Mouse (Mus musculus) liver, embryonic 16.5 days (tissue): ENCODE data around the gene Cyb561d2. TPM values are rescaled to one million over a fixed set of nuclear protein-coding genes. Genes with fewer than 3 reads are reported as not detected.
A peak's percentile ranks its signal among the peaks of the same experiment; 100 is the strongest.

Source experiments
- ATAC-seq: fragments of 200-750 bp; cut with Nextera tagmentation; 2 replicates; pipeline ENCODE4 v1.8.0; 2017; ENCODE audit warnings: low read depth, mild to moderate bottlenecking, moderate number of reproducible peaks, moderate library complexity
- H3K27ac ChIP-seq: fragments of 300-500 bp; sonication (generic); 2 replicates; pipeline ENCODE4 v1.5.1; 2014; ENCODE audit warnings: mild to moderate bottlenecking, low read length
- H3K27me3 ChIP-seq: fragments of 300-500 bp; sonication (generic); 2 replicates; pipeline ENCODE4 v1.6.1; 2014; ENCODE audit warnings: low read depth, low read length, mixed read lengths; ENCODE audit not compliant: control insufficient read depth, insufficient read depth
- H3K36me3 ChIP-seq: fragments of 300-500 bp; sonication (generic); 2 replicates; pipeline ENCODE4 v1.6.1; 2014; ENCODE audit warnings: mild to moderate bottlenecking; ENCODE audit not compliant: control insufficient read depth, insufficient read depth
- H3K4me1 ChIP-seq: fragments of 300-500 bp; sonication (generic); 2 replicates; pipeline ENCODE4 v1.6.1; 2014; ENCODE audit warnings: low read depth, low read length, mixed read lengths; ENCODE audit not compliant: control insufficient read depth
- H3K4me2 ChIP-seq: fragments of 300-500 bp; sonication (generic); 2 replicates; pipeline ENCODE4 v1.6.1; 2014; ENCODE audit warnings: low read depth, low read length, mixed read lengths
- H3K4me3 ChIP-seq: fragments of 300-500 bp; sonication (generic); 2 replicates; pipeline ENCODE4 v1.5.1; 2014; ENCODE audit warnings: low read depth, mild to moderate bottlenecking, low read length
- H3K9ac ChIP-seq: fragments of 300-500 bp; sonication (generic); 2 replicates; pipeline ENCODE4 v1.6.1; 2014; ENCODE audit warnings: low read depth, low read length
- H3K9me3 ChIP-seq: fragments of 300-500 bp; sonication (generic); replicated peaks from 2 replicates; pipeline ENCODE4 v1.6.1; 2016; ENCODE audit warnings: low read length; ENCODE audit not compliant: control insufficient read depth
- WGBS: fragments of 180-500 bp; shearing (Covaris S2); extraction: QIAGEN DNeasy Blood & Tissue Kit; methylation state at CpG from one replicate; pipeline ENCODE4 v1.1.7; 2014; ENCODE audit not compliant: insufficient replicate concordance; 5-methylcytosine and 5-hydroxymethylcytosine counted together
- polyA plus RNA-seq: library from polyadenylated mRNA; unstranded; fragments of >200 nt; fragmentation: Nextera tagmentation; extraction: Ambion mirVana; gene quantifications from 2 replicates; pipeline ENCODE4 v1.2.1, GENCODE M21; 2015

Gene Cyb561d2
- polyA plus RNA-seq, 1 experiment from 2014 or later: 11.2 TPM

- H3K36me3 ChIP-seq: peaks cover 20% of the 10 kb centered on the region
- H3K4me3 ChIP-seq: peak overlapping the region; percentile 77
- peaks cover 31% of the 10 kb centered on the region for H3K4me1 ChIP-seq
- WGBS: 0% methylated on average over 11 of the region's 11 CpGs
- peak overlapping the region; percentile 77 for H3K27ac ChIP-seq
- peak overlapping the region; percentile 67 for H3K9ac ChIP-seq
- no peaks in the 10 kb centered on the region for H3K27me3 ChIP-seq
- ATAC-seq: peak; percentile 1; the same call in 1 of the 2 replicates
- no peaks in the 10 kb centered on the region for H3K9me3 ChIP-seq
- peak overlapping the region; percentile 84 for H3K4me2 ChIP-seq
Measured at GRCm38 (mm10) chr9:107542352-107542686, 326 bp upstream of the Cyb561d2 start.

- Histone ChIP-seq H3K9me3 (no peaks in the 10 kb centered on the region), H3K4me3 (peak overlapping the region; percentile 77), H3K36me3 (peaks cover 20% of the 10 kb centered on the region), H3K4me1 (peaks cover 34% of the 10 kb centered on the region), H3K4me2 (peak overlapping the region; percentile 84), H3K27me3 (no peaks in the 10 kb centered on the region), H3K27ac (no peak overlapping the region; the same call in 1 of the 2 replicates), H3K9ac (no peak overlapping the region)
- 46% methylated on average over 10 of the region's 10 CpGs for WGBS
- ATAC-seq: no peak
Measured at GRCm38 (mm10) chr9:107541005-107541404, 988 bp downstream of the Cyb561d2 start.

DNA sequence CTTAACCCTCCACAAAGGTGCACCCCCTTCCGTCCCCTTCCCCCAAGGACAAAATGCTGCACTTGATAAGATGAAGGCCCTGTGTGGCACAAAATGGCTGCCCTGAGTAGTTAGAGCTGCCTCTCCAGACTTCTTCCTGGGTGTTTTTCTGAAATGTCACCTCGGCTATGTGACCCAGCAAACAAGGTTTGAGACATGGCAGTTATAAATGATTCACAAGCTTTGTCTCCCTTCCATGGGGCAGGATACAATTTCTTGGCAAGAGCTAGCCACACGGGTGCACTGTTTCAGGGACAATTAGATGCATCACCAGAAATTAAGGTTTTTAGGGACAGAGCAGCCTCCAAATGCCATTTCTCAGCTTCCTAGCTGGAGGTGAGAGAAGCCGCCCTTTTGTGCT is 1.6 kb downstream of the Cyb561d2 start:
- Histone ChIP-seq H3K4me2 (no peak overlapping the region), H3K36me3 (peaks cover 20% of the 10 kb centered on the region), H3K9me3 (no peaks in the 10 kb centered on the region), H3K27me3 (no peaks in the 10 kb centered on the region), H3K4me1 (peaks cover 37% of the 10 kb centered on the region), H3K27ac (no peak overlapping the region), H3K9ac (no peak overlapping the region), H3K4me3 (no peak overlapping the region)
- 63% methylated on average over 4 of the region's 4 CpGs for WGBS
- ATAC-seq: no peak

DNA sequence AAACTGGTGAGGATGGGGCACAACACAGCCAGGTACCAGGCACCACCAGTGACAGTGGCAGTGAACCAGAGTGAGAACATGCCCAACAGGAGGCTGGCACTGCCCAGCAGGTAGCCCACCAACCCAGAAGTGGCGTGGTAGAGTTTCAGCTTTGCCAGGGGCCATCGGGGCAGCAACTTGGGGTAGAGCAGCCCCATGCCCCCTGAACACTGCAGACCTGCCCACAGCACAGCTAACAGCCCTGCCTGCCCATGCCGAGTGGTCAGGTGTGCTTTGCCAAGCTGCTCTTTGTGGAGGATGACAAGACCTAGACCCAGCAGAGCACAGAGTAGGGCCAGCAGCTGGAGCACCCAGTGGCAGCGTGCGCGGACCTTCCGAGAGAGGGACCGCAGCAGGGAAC is 2.1 kb downstream of the Cyb561d2 start:
- Histone ChIP-seq H3K27ac (no peak overlapping the region), H3K9ac (no peak overlapping the region), H3K4me1 (peaks cover 41% of the 10 kb centered on the region), H3K9me3 (no peaks in the 10 kb centered on the region), H3K4me3 (no peak overlapping the region), H3K27me3 (no peaks in the 10 kb centered on the region), H3K4me2 (no peak overlapping the region), H3K36me3 (peaks cover 20% of the 10 kb centered on the region)
- 88% methylated on average over 8 of the region's 8 CpGs for WGBS
- no peak for ATAC-seq

DNA sequence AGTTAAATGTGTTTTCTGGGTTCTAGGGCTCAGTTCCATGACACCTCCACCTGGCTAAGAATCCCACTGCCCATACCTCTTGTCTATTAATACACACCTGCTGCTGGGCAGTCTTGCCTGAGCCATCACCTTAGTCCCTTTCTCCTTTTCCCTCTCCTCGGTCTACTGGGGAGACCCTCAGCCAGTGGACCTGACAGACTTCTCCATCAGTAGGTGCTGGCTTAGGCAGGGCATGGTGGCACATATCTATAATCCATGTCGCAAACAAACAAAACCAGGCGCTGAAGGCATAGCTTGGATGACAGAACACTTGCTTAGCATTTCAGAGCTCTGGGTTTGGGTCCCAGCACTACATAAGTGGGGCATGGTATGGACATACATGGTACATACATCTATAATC is 3.3 kb downstream of the Cyb561d2 start:
- Histone ChIP-seq H3K9ac (no peak overlapping the region), H3K9me3 (no peaks in the 10 kb centered on the region), H3K4me1 (peaks cover 44% of the 10 kb centered on the region), H3K36me3 (peaks cover 20% of the 10 kb centered on the region), H3K27ac (no peak overlapping the region), H3K27me3 (no peaks in the 10 kb centered on the region), H3K4me2 (no peak overlapping the region), H3K4me3 (no peak overlapping the region)
- 74% methylated on average over 3 of the region's 3 CpGs for WGBS
- no peak for ATAC-seq

DNA sequence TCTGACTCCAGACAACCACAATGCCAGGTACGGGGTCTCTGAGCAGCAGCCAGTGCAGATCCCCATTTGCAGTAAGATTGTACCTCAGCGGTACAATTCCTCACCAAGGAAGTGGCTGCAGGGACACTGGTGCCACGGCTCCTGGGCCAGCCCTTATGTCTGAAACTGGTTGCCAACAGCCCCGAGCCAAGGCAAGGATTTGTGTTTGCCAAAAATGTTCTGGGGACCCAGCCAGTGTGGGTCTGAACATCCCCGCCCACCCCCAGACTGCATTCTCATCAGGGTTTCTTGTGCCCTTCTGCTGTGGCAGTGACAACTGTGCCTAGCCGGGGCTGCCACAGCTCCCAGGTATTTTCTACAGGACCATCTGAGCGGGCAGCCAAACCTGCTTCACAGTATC is 3.8 kb downstream of the Cyb561d2 start:
- peaks cover 49% of the 10 kb centered on the region for H3K4me1 ChIP-seq
- 82% methylated on average over 7 of the region's 7 CpGs for whole genome bisulfite sequencing
- no peak for ATAC-seq

DNA sequence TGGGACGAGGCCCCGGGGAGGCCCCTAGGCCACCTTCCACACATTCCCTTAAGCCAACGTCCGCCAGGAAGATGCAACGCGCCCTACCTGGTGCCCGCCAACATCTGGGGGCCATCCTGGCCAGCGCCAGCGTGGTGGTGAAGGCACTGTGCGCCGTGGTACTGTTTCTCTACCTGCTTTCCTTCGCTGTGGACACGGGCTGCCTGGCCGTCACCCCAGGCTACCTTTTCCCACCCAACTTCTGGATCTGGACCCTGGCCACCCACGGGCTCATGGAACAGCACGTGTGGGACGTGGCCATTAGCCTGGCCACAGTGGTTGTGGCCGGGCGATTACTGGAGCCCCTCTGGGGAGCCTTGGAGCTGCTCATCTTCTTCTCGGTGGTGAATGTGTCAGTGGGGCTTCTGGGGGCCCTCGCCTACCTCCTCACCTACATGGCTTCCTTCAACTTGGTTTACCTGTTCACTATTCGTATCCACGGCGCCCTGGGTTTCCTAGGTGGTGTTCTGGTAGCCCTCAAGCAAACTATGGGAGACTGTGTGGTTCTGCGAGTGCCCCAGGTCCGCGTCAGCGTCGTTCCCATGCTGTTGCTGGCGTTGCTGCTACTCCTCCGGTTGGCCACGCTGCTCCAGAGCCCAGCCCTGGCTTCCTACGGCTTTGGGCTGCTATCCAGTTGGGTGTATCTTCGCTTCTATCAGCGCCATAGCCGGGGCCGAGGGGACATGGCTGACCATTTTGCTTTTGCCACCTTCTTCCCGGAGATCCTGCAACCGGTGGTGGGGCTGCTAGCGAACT is 7.4 kb downstream of the Cyb561d2 start:
- Histone ChIP-seq H3K9me3 (no peaks in the 10 kb centered on the region), H3K27me3 (peaks cover 4% of the 10 kb centered on the region; the same call in 1 of the 2 replicates), H3K4me2 (peak overlapping the region; percentile 96), H3K4me1 (peaks cover 31% of the 10 kb centered on the region), H3K36me3 (peaks cover 16% of the 10 kb centered on the region), H3K27ac (peak overlapping the region; percentile 83), H3K4me3 (peak overlapping the region; percentile 89), H3K9ac (peak overlapping the region; percentile 90)
- whole genome bisulfite sequencing: under 1% methylated on average over 40 of the region's 40 CpGs
- ATAC-seq: peak; percentile 14

More for the DNA sequence above, 3.8 kb downstream of the Cyb561d2 start:
- no peak overlapping the region for H3K4me3 ChIP-seq
- H3K9me3 ChIP-seq: no peaks in the 10 kb centered on the region
- no peaks in the 10 kb centered on the region for H3K27me3 ChIP-seq
- no peak overlapping the region for H3K9ac ChIP-seq
- no peak overlapping the region for H3K27ac ChIP-seq
- peaks cover 20% of the 10 kb centered on the region for H3K36me3 ChIP-seq
- no peak overlapping the region for H3K4me2 ChIP-seq

DNA sequence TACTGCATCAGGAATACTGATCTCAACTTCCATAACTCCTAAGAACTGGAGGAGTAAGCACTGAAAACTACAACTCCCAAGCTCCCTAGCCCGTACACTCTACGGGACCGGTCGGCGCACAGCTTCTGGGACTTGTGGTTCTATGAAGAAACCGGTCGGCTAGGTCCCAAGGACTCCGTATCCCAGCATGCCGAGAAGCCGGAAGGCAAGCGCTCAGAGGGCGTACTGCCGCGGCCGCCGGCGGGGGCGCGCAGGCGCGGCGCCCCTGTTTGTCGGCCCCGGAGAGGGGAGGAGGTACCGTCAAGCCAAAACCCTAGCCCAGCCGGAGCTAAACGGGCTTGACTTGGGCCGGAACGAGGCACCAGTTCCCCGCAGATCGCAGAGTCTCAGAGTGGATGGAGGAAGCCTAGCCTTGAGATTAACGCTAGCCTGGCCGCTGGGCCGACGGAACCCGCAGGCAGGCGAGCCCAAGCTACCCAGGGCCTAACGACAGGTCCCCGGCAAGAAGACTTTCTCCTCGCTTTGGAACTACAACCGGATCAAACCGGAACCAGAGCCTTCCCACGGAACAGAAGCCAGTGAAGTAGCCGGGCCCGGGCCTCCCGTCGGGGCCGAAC is 8.1 kb downstream of the Cyb561d2 start, which contains the start of gene Tmem115:
Tmem115 (plus strand) TSS at position 155 of the 617 bp plus-strand sequence.
- 0% methylated on average over 48 of the region's 48 CpGs for WGBS
- peak within 1 kb of the TSS; percentile 96 for H3K4me2 ChIP-seq
- peaks cover 31% of the 10 kb centered on the region for H3K4me1 ChIP-seq
- peak within 1 kb of the TSS; percentile 83 for H3K27ac ChIP-seq
- ATAC-seq: peak; percentile 98
- H3K9ac ChIP-seq: peak within 1 kb of the TSS; percentile 90
- H3K4me3 ChIP-seq: peak within 1 kb of the TSS; percentile 89
- peaks cover 4% of the 10 kb centered on the region; the same call in 1 of the 2 replicates for H3K27me3 ChIP-seq
- H3K9me3 ChIP-seq: no peaks in the 10 kb centered on the region
- peaks cover 12% of the 10 kb centered on the region for H3K36me3 ChIP-seq
